Mouse (Mus musculus): ENCODE data around the gene Fcmr. TPM values are rescaled to one million over a fixed set of nuclear protein-coding genes. Genes with fewer than 3 reads are reported as not detected.

Gene Fcmr
- 1.00 and 1.1 TPM in 2 replicates for polyA plus RNA-seq (2015; fragmentation: Nextera tagmentation; extraction: Ambion mirVana)

DNA sequence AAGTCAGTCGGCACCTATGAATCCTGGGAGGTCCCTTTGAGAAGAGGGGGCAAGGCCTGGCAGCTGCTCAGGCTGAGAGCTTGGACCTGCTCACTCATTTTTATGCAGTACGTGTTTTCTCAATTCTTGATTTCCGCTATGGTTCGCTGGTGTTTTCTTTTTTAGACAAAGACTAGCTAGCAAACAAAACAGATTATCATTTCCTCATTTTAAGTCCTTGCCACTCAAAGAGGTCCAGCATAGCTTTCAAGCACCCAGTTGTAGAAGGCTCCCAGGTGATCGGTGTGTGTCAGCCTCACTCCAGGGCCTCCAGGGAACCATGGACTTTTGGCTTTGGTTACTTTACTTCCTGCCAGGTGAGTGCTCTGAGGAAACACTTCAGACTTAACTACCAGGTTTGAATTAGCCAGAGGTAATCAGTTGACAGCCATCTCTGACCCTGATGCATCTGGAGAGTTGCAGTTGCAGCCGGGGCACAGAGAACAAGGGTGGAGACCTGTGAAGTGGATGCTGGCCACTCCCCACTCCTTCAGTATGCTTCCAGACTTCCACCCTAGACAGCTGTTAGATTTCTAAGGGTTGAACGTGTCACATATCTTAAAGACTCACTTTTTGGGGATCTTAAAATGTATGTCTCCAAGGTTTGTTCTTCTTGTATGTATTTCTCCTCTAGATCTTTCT lies at the start of gene Fcmr:
Fcmr (plus strand) TSS at position 129 of the 681 bp plus-strand sequence.
- H3K36me3 ChIP-seq (replicated peaks; ENCODE audit: insufficient read depth, low read length) = no peaks in the 10 kb centered on the region
- TF ChIP-seq CTCF (IDR thresholded peaks at IDR 0.05; ENCODE audit: low read depth) (no peak), EP300 (IDR thresholded peaks at IDR 0.05; ENCODE audit: low read depth) (no peak)
- DNase-seq (no peak), ATAC-seq (no peak)
- no peaks in the 10 kb centered on the region for H3K9me3 ChIP-seq (ENCODE audit: low read length)
- 70% methylated on average over 7 of the region's 7 CpGs for WGBS (ENCODE audit: insufficient replicate concordance)
- H3K4me2 ChIP-seq (ENCODE audit: low read depth, low read length) = no peak within 1 kb of the TSS
- H3K27me3 ChIP-seq (ENCODE audit: insufficient read depth, low read length) = no peaks in the 10 kb centered on the region
- no peaks in the 10 kb centered on the region; the same call in 1 of the 2 replicates for H3K4me1 ChIP-seq (ENCODE audit: insufficient read depth)
- no peak within 1 kb of the TSS for H3K4me3 ChIP-seq (ENCODE audit: low read depth, low read length)
- H3K9ac ChIP-seq (replicated peaks) = no peak within 1 kb of the TSS
- no peak within 1 kb of the TSS for H3K27ac ChIP-seq (ENCODE audit: low read depth)

DNA sequence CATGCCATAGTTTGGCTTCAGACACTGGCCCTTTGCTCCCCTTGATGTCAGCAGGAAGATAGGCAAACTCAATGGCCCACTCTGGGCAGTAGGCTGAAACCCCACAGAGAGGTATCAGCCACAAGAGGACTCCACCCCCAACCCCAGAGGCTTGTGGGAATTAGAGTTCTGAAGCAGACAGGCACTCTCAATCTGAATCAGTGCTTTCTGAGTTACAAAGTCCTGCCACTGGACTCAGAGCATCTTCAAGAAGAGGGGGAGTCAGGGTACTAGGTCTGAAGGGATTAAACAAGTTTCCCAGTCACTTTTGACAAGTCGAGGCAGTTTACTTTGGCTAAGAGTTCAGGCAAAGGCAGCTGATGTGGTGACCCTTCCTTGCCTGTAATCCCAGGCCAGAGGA lies 45.7 kb upstream of the Fcmr start:
- WGBS (ENCODE audit: insufficient replicate concordance) = 63% methylated on average over 1 of the region's 1 CpGs

DNA sequence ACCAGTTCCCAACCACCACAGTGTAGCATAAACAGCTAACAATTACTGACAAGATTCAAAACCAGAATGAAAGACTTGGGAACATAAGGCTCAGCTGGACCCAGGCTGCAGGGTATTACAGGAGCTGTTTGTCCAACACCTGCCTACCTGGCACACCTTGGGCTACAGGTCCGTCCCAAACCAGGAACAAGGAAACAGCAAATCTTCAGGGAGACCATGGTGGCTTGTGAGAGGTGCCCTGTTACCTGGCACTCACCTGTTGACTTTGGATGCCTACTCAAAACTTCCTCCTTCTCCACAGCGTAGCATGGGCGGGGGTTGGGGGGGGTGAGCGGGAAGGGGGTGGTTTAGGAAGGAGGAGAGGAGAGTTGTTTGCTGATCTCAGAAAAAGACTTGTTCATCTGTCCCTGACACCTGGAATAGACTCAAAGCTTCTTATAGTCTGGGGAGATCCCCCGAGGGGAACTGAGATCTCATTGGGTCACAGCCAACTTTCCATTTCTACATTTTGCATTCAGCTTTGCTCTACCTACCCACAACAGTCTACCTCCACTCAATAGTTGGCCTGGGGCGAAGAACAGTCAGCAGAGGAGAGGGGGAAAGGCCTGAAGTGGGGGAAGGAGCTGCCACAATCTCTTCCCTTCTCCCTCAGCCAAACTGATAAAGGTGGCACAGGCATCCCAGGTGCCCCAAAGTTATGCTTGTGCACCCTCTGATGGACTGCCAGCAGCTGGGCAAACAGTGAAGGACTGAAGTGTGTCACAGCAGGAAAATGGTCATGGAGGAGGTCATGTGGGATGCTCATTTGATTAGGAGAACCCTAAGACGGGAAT lies 44.9 kb upstream of the Fcmr start:
- Histone ChIP-seq H3K27ac (ENCODE audit: low read depth) (peak overlapping the region; percentile 87; the same call in 1 of the 2 replicates), H3K9ac (replicated peaks) (no peak overlapping the region)
- ATAC-seq = no peak

More for the DNA sequence above, 45.7 kb upstream of the Fcmr start:
- Histone ChIP-seq H3K9ac (replicated peaks) (no peak overlapping the region), H3K9me3 (ENCODE audit: low read length) (no peaks in the 10 kb centered on the region), H3K36me3 (replicated peaks; ENCODE audit: insufficient read depth, low read length) (no peaks in the 10 kb centered on the region), H3K27ac (ENCODE audit: low read depth) (no peak overlapping the region), H3K4me1 (ENCODE audit: insufficient read depth) (peaks cover 13% of the 10 kb centered on the region), H3K4me2 (ENCODE audit: low read depth, low read length) (no peak overlapping the region), H3K27me3 (ENCODE audit: insufficient read depth, low read length) (no peaks in the 10 kb centered on the region), H3K4me3 (ENCODE audit: low read depth, low read length) (no peak overlapping the region)
- no peak for TF ChIP-seq CTCF (IDR thresholded peaks at IDR 0.05; ENCODE audit: low read depth)
- TF ChIP-seq EP300 (IDR thresholded peaks at IDR 0.05; ENCODE audit: low read depth) = no peak
- no peak for DNase-seq
- ATAC-seq = no peak

GRCm38 (mm10) chr1:130821149-130821471 lies 44.4 kb upstream of the Fcmr start:
- no peaks in the 10 kb centered on the region for H3K36me3 ChIP-seq (replicated peaks; ENCODE audit: insufficient read depth, low read length)
- peaks cover 13% of the 10 kb centered on the region for H3K4me1 ChIP-seq (ENCODE audit: insufficient read depth)
- ATAC-seq (no peak), DNase-seq (no peak)
- WGBS (ENCODE audit: insufficient replicate concordance) = 57% methylated on average over 2 of the region's 2 CpGs
- peak overlapping the region; percentile 87 for H3K27ac ChIP-seq (ENCODE audit: low read depth)
- H3K27me3 ChIP-seq (ENCODE audit: insufficient read depth, low read length) = no peaks in the 10 kb centered on the region
- no peak overlapping the region for H3K4me3 ChIP-seq (ENCODE audit: low read depth, low read length)
- H3K9ac ChIP-seq (replicated peaks) = no peak overlapping the region
- H3K4me2 ChIP-seq (ENCODE audit: low read depth, low read length) = no peak overlapping the region
- no peak for TF ChIP-seq CTCF (IDR thresholded peaks at IDR 0.05; ENCODE audit: low read depth)
- TF ChIP-seq EP300 (IDR thresholded peaks at IDR 0.05; ENCODE audit: low read depth) = no peak
- no peaks in the 10 kb centered on the region for H3K9me3 ChIP-seq (ENCODE audit: low read length)

More for the DNA sequence above, 44.9 kb upstream of the Fcmr start:
- Histone ChIP-seq H3K4me2 (ENCODE audit: low read depth, low read length) (no peak overlapping the region), H3K9me3 (ENCODE audit: low read length) (no peaks in the 10 kb centered on the region), H3K36me3 (replicated peaks; ENCODE audit: insufficient read depth, low read length) (no peaks in the 10 kb centered on the region), H3K27me3 (ENCODE audit: insufficient read depth, low read length) (no peaks in the 10 kb centered on the region), H3K4me1 (ENCODE audit: insufficient read depth) (peaks cover 13% of the 10 kb centered on the region), H3K4me3 (ENCODE audit: low read depth, low read length) (no peak overlapping the region)
- TF ChIP-seq EP300 (IDR thresholded peaks at IDR 0.05; ENCODE audit: low read depth) (no peak), CTCF (IDR thresholded peaks at IDR 0.05; ENCODE audit: low read depth) (no peak)
- WGBS (ENCODE audit: insufficient replicate concordance) = 68% methylated on average over 7 of the region's 7 CpGs
- no peak for DNase-seq

GRCm38 (mm10) chr1:130821911-130822625 lies 43.4 kb upstream of the Fcmr start:
- H3K36me3 ChIP-seq (replicated peaks; ENCODE audit: insufficient read depth, low read length) = no peaks in the 10 kb centered on the region
- peaks cover 13% of the 10 kb centered on the region for H3K4me1 ChIP-seq (ENCODE audit: insufficient read depth)
- H3K9ac ChIP-seq (replicated peaks) = peak overlapping the region; percentile 34; the same call in 1 of the 2 replicates
- TF ChIP-seq CTCF (IDR thresholded peaks at IDR 0.05; ENCODE audit: low read depth) (no peak), EP300 (IDR thresholded peaks at IDR 0.05; ENCODE audit: low read depth) (no peak)
- no peak overlapping the region for H3K4me3 ChIP-seq (ENCODE audit: low read depth, low read length)
- H3K27me3 ChIP-seq (ENCODE audit: insufficient read depth, low read length) = no peaks in the 10 kb centered on the region
- H3K4me2 ChIP-seq (ENCODE audit: low read depth, low read length) = no peak overlapping the region
- no peaks in the 10 kb centered on the region for H3K9me3 ChIP-seq (ENCODE audit: low read length)
- peak overlapping the region; percentile 87 for H3K27ac ChIP-seq (ENCODE audit: low read depth)
- DNase-seq (peak; percentile 24), ATAC-seq (peak; percentile 93)
- 55% methylated on average over 9 of the region's 9 CpGs for WGBS (ENCODE audit: insufficient replicate concordance)

- no peak for ATAC-seq
- H3K27ac ChIP-seq (ENCODE audit: low read depth) = no peak within 1 kb of the TSS
- no peaks in the 10 kb centered on the region for H3K27me3 ChIP-seq (ENCODE audit: insufficient read depth, low read length)
- no peak within 1 kb of the TSS for H3K4me2 ChIP-seq (ENCODE audit: low read depth, low read length)
- no peaks in the 10 kb centered on the region for H3K36me3 ChIP-seq (replicated peaks; ENCODE audit: insufficient read depth, low read length)
- DNase-seq = no peak
- TF ChIP-seq CTCF (IDR thresholded peaks at IDR 0.05; ENCODE audit: low read depth) (no peak), EP300 (IDR thresholded peaks at IDR 0.05; ENCODE audit: low read depth) (no peak)
- H3K4me3 ChIP-seq (ENCODE audit: low read depth, low read length) = no peak within 1 kb of the TSS
- no peak within 1 kb of the TSS for H3K9ac ChIP-seq (replicated peaks)
- 79% methylated on average over 5 of the region's 5 CpGs for WGBS (ENCODE audit: insufficient replicate concordance)
- H3K4me1 ChIP-seq (ENCODE audit: insufficient read depth) = peaks cover 5% of the 10 kb centered on the region
- no peaks in the 10 kb centered on the region for H3K9me3 ChIP-seq (ENCODE audit: low read length)
Observed at GRCm38 (mm10) chr1:130826448-130826847, 39.0 kb upstream of the Fcmr start, which contains the start of gene Pigr. Gene Pigr (plus strand): TSS chr1:130826684.
